21 mouse cellular contexts compared by ENCODE assay signal in genomic region chr4:104697703-104698102, GRCm38 (mm10).
DNase-seq lines count a peak whose midpoint lies in the region; ATAC-seq and TF ChIP-seq lines count a peak whose summit lies in the region.
"Had no signal": no experiment of that assay in that cellular context is flagged by ENCODE, and none has a peak within 500 bp of the region (broad histone marks: within the 10 kb centered on the region; RNA-seq: fewer than 3 reads in every experiment).

No protein-coding gene starts in this region.

- ATAC-seq in common myeloid progenitor, adult 5-6 weeks (replicated peaks; ENCODE audit: low read depth, poor library complexity, severe bottlenecking), result peak; percentile 93
- ATAC-seq in megakaryocyte progenitor cell, adult 5-6 weeks (replicated peaks; ENCODE audit: poor library complexity), result peak; percentile 91
- ATAC-seq: forebrain, embryonic 16.5 days; hindbrain, embryonic 16.5 days; intestine, embryonic 15.5 days had no signal

- no peak overlapping the region for H3K4me3 ChIP-seq in layer of hippocampus, adult 2 months
- H3K4me3 ChIP-seq: embryonic facial prominence, embryonic 12.5 days; embryonic facial prominence, embryonic 15.5 days; forebrain, embryonic 12.5 days; hindbrain, embryonic 10.5 days; hindbrain, embryonic 13.5 days; intestine, embryonic 15.5 days had no signal

- H3K27ac ChIP-seq in layer of hippocampus, adult 2 months, result peak overlapping the region; percentile 76
- H3K27ac ChIP-seq: embryonic facial prominence, embryonic 12.5 days; embryonic facial prominence, embryonic 15.5 days; forebrain, embryonic 12.5 days; hindbrain, embryonic 10.5 days; hindbrain, embryonic 13.5 days; intestine, embryonic 15.5 days had no signal

- peak in 1 of 2 experiments; percentile 42 for DNase-seq in layer of hippocampus, adult 2 months (ENCODE audit: low spot score in 2 of 2)
- no peak for DNase-seq in layer of hippocampus, postnatal 36 days
- DNase-seq in A20 (ENCODE audit: low read depth, low spot score), result peak; percentile 9
- DNase-seq in T-cell, adult 2 months (ENCODE audit: low spot score), result no peak
- DNase-seq: adrenal gland, postnatal 10 days; adrenal gland, postnatal 36 days; cerebellum, adult 18-20 months; cerebellum, adult 9-10 months; cerebellum, postnatal 14 days; gastrocnemius, postnatal 25 days; heart, postnatal 36 days had no signal

- no peak for TF ChIP-seq CTCF in layer of hippocampus, adult 2 months (conservative IDR thresholded peaks at IDR 0.05)
